Mouse (Mus musculus): ENCODE results near the gene Qrfp. TPM values are rescaled to one million over a fixed set of nuclear protein-coding genes. Genes with fewer than 3 reads are reported as not detected.
A peak's percentile ranks its signal among the peaks of the same experiment; 100 is the strongest.

Qrfp gene
- total RNA-seq, 2 experiments from 2014 or later, result not detected

DNA sequence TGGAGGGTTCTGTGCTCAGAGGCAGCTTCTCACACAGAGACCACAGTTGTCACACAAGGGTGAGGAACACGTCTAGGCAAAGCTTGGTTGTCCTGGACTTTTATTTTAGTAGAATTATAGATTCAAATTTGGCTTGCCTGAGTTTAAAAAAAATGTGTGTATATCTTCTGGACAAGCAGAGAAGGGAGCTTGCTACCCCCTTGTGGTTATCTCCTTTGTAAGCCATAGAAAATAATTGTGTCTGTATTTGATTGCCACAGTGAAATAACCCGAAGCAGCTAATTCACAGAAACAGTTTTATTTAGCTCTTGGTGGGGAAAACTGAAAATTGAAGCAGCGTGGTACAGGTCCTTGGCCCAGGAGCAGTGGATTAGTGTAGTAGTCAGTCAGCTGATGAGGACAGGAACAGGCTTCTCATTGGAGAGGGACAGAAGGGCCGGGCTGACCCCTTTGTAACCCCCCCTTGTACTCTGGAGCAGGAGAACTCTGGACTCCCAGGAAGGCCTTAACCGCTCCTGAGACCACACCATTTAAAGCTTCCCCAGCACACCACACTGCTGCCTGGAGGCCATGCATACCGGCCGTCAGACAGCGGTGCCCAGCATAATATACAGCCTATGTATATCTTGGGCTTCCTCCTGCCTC, 27.3 kb downstream of the Qrfp start:
- no peak for ATAC-seq (replicated peaks; ENCODE audit: poor library complexity)

- no peak for ATAC-seq (replicated peaks; ENCODE audit: poor library complexity)
These were observed 31.1 kb downstream of the Qrfp start for GRCm38 (mm10) chr2:31779258-31779657.

DNA sequence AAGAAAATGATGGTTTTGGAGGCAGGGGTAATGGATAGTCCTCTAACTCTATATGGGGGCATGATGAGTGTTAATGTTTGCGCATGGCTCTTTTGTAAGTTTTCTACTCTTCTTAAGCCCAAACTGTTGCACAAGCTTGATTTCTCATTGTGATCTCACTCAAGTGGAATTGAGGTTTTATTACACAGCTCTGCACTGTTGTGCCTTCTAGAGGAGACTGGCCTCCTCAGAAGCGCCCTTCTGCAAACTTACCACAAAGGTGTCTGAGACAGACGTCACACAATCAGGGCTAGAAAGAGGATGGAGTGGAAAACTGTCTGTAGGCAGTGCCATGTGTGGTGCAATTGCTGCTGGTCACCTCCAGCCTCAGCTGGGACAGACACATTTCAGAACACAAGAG, 33.9 kb downstream of the Qrfp start:
- ATAC-seq (replicated peaks; ENCODE audit: poor library complexity), result no peak

GRCm38 (mm10) chr2:31770781-31771441, 39.5 kb downstream of the Qrfp start:
- peak; percentile 72 for ATAC-seq (replicated peaks; ENCODE audit: poor library complexity)

DNA sequence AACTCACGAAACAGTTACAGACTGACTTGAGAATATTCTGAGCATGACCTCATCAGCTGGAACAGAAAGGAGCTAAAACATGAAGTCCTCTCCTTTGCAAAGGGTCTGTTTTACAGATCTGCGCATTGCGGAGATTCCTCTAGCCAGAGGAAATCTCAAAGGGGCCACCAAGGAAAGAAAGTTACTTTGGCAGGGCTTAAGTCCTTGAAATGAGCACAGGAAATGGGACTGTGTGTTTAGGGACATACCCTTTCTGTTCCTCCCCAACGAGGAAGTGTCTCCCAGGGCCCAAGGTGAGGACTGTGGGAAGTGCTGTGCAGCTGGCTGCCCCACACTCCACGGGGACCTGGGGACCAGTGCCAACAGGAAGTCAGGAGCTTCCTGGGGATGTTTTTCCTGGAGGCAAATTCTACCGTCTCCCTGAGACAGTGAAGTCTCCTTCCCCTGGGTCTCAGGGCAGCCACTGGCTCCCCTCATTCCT, 40.7 kb downstream of the Qrfp start:
- ATAC-seq (replicated peaks; ENCODE audit: poor library complexity), result peak; percentile 35; the same call in 1 of the 2 replicates

GRCm38 (mm10) chr2:31769115-31769514, 41.3 kb downstream of the Qrfp start:
- ATAC-seq (replicated peaks; ENCODE audit: poor library complexity), result peak; percentile 61

DNA sequence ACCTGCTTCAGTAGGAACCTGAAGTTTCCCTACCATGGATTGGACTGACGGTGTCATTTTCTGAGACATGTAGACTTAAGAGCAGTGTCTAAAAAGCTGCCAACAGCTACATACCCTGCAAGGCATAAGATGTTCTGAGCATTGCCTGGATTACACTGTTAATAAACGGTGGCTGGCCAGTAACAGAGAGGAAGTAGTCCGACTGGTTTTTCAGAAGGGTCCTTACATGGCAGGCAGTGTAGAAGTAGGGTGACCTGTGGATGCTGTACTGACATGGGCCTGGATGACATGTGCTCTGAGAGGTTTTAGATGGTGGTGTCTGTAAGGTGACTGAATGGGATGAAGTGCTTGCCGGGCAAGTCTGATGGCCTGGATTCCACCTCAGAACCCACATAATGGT, 42.6 kb downstream of the Qrfp start:
- no peak for ATAC-seq (replicated peaks; ENCODE audit: poor library complexity)

- ATAC-seq (replicated peaks; ENCODE audit: poor library complexity), result no peak
These were observed 43.3 kb downstream of the Qrfp start for GRCm38 (mm10) chr2:31767104-31767503.

DNA sequence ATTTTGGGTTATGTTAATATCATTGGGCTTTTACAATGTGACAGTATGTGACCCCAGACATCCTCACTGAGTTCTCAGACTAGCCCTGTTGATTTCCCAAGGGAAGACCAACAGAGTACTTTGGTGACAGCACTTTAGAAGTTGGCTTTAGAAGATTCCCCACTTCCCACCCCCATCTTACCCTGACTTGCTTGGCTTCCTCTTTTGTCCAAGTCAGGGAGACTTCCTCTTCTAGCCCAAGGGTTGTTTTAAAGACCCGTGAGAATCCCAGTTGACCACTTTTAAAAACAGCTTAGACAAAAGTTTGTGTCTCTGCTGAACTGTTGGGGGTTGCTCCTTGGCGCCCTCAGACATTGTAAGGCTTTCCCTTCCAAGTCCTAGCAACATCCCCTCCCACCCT, 47.1 kb downstream of the Qrfp start:
- ATAC-seq (replicated peaks; ENCODE audit: poor library complexity), result peak; percentile 56

DNA sequence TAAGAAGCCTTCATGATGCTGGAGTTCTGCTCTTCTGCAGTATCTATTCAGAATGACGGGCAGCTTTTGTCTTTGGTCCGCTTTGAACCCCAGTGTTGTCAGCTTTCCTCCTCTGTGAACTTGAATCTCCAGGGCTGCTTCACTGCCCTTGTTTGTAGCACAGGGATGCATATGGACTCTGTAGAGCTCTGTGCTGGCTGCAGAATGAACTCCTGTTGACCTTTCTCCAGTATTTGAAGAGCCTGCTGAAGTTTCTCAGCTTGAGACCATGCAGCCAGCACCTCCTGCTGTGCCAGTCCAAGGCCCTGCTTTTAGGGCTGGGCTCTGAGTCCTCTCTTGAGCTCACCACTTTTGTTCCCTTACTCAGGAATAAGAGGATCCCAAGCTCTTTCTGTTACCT, 47.5 kb downstream of the Qrfp start:
- no peak for ATAC-seq (replicated peaks; ENCODE audit: poor library complexity)

DNA sequence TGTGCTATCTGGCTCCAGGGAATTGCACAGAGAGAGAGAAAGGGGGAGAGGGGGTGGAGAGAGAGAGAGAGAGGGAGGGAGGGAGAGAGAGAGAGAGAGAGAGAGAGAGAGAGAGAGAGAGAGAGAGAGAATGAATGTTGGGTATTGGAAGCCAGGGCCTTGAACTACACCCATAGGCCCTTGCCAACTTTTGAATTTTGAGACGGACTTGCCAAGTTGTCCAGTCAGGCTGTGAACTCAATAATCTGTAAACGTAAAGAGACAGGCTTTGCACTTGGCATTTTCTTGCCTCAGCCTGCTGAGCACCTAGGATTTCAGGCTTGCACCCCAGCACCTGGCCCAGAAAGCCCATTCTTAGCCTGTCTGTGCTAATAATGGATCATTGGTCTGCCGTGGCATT, 48.2 kb downstream of the Qrfp start:
- ATAC-seq (replicated peaks; ENCODE audit: poor library complexity), result no peak

DNA sequence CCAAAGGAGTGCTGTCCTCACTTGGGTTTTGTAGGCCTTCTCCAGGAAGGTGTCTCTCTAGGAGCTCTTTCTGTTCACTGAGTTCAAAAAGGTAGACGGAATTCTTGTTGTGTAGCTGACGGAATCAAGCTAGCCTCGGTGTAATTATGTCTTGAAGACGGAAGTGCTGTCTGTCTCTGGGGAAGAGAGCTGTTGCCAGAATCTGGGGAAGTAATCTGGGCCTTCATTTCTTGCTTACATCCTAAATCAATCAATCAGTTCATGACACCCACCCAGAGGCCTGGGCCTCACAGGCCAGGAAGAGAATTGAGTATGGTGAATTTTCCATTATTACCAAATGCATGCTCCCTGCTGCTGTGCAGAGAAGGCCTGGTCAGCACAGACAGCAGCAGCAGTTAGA, 48.8 kb downstream of the Qrfp start:
- no peak for ATAC-seq (replicated peaks; ENCODE audit: poor library complexity)

- ATAC-seq (replicated peaks; ENCODE audit: poor library complexity), result no peak
These were observed 49.3 kb downstream of the Qrfp start for GRCm38 (mm10) chr2:31761115-31761531.

DNA sequence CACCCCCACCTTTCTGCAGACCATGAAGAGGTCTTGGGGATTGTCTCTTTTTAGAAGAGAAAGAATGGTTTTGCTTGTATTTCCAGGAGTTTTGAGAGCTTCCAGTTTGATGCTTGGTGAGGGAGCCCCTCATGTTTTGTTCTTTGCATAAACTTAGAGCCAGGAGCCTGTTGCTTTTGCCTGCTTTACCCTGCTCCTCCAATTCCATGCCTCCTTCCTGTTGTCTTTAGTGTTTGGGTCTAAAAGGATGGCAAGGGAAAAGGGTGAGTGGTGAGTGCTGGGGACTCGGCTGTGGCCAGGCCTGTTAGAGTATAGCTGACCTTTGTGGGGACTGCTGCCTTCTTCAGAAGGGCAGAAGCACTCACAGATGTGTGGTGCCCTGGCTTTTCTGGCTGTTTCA, 49.9 kb downstream of the Qrfp start:
- no peak for ATAC-seq (replicated peaks; ENCODE audit: poor library complexity)

- ATAC-seq (replicated peaks; ENCODE audit: poor library complexity), result peak; percentile 96
These were observed 50.5 kb downstream of the Qrfp start for GRCm38 (mm10) chr2:31759751-31760460.

DNA sequence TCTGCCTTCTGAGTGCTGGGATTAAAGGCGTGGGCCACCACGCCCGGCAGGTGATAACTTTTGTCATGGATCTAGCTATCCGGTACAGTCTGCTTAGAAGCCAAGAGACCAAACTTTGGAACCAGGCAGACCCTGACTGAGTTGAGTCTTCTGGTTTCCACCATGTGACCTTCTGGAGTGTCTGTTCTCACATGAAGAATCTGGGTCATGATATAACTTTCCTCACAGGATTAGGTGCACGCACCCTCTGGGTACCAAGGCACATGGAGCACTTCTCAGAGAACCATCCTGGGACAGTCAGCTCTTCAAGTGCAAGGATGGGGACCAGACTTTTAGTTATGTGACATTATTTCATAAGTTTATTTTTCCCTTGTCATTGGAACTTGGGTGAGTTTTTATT, 51.4 kb downstream of the Qrfp start:
- ATAC-seq (replicated peaks; ENCODE audit: poor library complexity), result no peak

DNA sequence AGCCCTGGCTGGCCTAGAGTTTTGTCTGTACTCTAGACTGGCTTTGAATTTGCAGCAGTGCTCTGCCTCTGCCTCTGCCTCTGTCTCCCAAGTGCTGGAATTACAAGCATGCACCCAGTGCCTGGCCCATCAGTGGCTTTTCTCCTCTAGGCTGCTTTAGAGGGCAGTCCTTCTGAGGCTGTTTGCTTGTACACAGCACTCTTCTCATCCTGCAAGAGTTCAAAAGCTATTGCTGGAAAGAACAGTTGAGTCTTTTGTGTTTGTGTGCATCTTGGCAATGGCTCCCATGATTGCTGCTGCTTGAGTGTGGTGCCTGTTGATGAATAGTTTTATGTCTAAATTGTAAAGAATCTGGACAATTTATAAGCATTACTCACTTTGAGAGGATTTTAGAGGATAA, 52.9 kb downstream of the Qrfp start:
- ATAC-seq (replicated peaks; ENCODE audit: poor library complexity), result no peak

Other genes starting within 250 kb of the Qrfp start
- 13.8 and 29.4 TPM in 2 replicates for gene Fubp3, start 237.9 kb downstream of the Qrfp start, total RNA-seq (2015)
- 26.5 and 28.1 TPM in 2 replicates for gene Fubp3, start 237.9 kb downstream of the Qrfp start, total RNA-seq (2017)
- gene Prdm12, start 170.5 kb downstream of the Qrfp start, total RNA-seq (2015), result not detected in 2 replicates
- gene Prdm12, start 170.5 kb downstream of the Qrfp start, total RNA-seq (2017), result not detected in 2 replicates
- 46.7 and 48.2 TPM in 2 replicates for gene Exosc2, start 139.9 kb downstream of the Qrfp start, total RNA-seq (2015)
- 74.1 and 74.6 TPM in 2 replicates for gene Exosc2, start 139.9 kb downstream of the Qrfp start, total RNA-seq (2017)
- 25.1 and 32.6 TPM in 2 replicates for gene Abl1, start 122.2 kb downstream of the Qrfp start, total RNA-seq (2015)
- gene Abl1, start 122.2 kb downstream of the Qrfp start, total RNA-seq (2017), result 20.0 and 24.3 TPM in 2 replicates
- gene Fibcd1, start 35.4 kb upstream of the Qrfp start, total RNA-seq (2015), result not detected in 2 replicates
- gene Fibcd1, start 35.4 kb upstream of the Qrfp start, total RNA-seq (2017), result not detected in 2 replicates
- gene Lamc3, start 76.7 kb upstream of the Qrfp start, total RNA-seq (2015), result not detected in 2 replicates
- not detected in 2 replicates for gene Lamc3, start 76.7 kb upstream of the Qrfp start, total RNA-seq (2017)
- gene Aif1l, start 139.6 kb upstream of the Qrfp start, total RNA-seq (2015), result 0.24 and 0.25 TPM in 2 replicates
- gene Aif1l, start 139.6 kb upstream of the Qrfp start, total RNA-seq (2017), result 0.47 TPM in 1 of 2 replicates, not detected in the other
- gene Nup214, start 163.9 kb upstream of the Qrfp start, total RNA-seq (2015), result 88.1 and 106 TPM in 2 replicates
- 30.7 and 59.6 TPM in 2 replicates for gene Nup214, start 163.9 kb upstream of the Qrfp start, total RNA-seq (2017)

Measured in megakaryocyte progenitor cell, adult 5-6 weeks (primary cell).